Mouse (Mus musculus): ENCODE measurements around the gene Golt1a.
A peak's percentile ranks its signal among the peaks of the same experiment; 100 is the strongest.

Gene Golt1a

GRCm38 (mm10) chr1:133309652-133310267 lies at the start of gene Golt1a:
Gene Golt1a, plus strand, starts transcription at chr1:133309800.
- peak; percentile 72 to 84 for DNase-seq

- no peak for DNase-seq
Observed at GRCm38 (mm10) chr1:133262628-133263027, 47.0 kb upstream of the Golt1a start.

- DNase-seq = no peak
Observed at GRCm38 (mm10) chr1:133263134-133263533, 46.5 kb upstream of the Golt1a start.

- DNase-seq = no peak
Observed at GRCm38 (mm10) chr1:133264367-133264766, 45.2 kb upstream of the Golt1a start.

DNA sequence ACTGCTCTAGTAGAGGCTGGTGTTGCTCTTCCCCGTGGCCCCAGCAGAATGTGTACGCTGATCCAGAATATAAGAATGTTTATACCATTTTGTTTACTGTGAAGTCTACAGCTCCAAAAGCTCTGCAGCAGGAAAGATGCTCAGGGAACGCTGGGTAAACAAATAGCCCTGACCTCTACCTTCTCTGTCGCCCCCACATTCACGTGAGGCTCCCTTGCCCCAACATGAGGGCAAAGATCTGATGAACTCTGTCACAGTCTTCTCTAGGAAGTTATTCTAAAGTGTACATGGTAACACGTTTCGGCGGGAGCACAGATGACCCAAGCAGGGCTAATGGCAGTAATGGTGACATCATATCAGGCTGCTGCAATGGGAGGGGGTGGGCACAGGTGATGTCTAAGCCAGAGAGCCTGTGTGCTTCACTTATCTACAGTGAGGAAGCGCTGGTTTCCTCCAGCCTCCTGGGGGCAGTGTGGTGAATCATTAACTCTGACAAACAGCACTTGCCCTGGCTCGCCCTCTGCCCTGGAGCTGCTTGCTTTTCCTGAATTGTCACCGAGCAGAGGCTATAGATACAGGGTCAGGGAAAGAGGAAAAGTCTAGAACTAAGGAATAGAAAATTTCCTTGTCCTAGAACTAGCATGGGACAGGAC lies 44.4 kb upstream of the Golt1a start:
- peak; percentile 61 to 72 for DNase-seq

DNA sequence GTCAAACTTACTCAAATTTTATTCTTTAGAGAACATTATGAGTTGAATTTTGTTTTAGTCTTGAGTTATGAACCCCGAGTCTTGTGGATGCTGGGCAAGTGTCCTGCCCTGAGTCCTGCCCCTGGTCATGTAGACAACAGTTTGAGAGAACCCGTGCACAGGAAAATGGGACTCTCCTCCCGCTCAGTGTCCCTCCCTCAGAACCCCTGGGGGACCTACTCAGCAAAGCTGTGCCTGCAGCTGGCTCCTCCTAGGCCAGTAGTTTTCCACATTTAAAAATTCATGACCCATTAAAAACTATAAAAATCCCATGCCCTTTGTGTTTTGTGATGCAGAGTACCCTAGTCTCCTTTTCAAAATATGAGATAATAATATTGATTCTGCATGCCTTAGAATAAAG lies 42.5 kb upstream of the Golt1a start:
- no peak for DNase-seq

GRCm38 (mm10) chr1:133267813-133268492 lies 41.6 kb upstream of the Golt1a start:
- DNase-seq = no peak

DNA sequence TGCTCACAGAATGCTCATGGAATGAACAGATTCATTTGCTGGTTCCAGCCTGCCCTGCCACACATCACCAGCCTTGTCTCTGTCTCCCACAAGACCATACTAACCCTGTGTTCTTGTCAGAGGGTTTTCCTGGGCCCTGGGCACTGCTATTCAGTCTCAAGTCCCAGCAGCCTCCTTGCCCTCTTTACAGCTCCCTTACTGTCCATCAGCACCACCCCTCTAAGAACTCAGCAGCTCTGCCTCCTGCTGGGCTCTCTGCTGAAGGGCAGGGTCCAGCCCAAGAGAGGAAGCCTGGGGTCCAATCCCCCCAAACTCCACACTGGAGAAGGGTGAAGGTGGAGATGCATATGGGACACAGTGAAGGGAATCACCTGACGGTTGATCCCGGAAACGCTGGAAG lies 41.1 kb upstream of the Golt1a start:
- no peak for DNase-seq

GRCm38 (mm10) chr1:133270336-133270735 lies 39.3 kb upstream of the Golt1a start:
- no peak for DNase-seq

- DNase-seq = no peak
Observed at GRCm38 (mm10) chr1:133274163-133274562, 35.4 kb upstream of the Golt1a start.

DNA sequence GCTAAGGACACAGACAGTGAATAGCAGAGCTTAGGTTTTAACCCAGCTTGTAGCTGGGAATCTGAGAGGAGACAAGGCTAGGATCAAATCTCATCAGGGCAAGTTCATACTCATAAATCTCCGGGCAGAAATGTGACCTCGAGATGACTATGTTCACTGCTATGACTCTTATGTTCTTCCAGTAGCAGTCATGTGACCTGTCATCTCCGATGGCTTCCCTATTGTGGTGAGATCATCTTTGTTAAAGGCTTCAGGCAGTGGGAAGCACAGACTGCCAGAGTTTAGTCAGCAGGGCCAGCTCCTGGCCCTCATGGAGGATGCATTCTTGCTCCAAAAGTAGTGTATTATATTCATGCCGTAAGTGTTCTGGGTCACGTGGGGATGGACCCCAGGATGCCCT lies 32.6 kb upstream of the Golt1a start:
- no peak for DNase-seq

- DNase-seq = no peak
Observed at GRCm38 (mm10) chr1:133278539-133278938, 31.1 kb upstream of the Golt1a start.

DNA sequence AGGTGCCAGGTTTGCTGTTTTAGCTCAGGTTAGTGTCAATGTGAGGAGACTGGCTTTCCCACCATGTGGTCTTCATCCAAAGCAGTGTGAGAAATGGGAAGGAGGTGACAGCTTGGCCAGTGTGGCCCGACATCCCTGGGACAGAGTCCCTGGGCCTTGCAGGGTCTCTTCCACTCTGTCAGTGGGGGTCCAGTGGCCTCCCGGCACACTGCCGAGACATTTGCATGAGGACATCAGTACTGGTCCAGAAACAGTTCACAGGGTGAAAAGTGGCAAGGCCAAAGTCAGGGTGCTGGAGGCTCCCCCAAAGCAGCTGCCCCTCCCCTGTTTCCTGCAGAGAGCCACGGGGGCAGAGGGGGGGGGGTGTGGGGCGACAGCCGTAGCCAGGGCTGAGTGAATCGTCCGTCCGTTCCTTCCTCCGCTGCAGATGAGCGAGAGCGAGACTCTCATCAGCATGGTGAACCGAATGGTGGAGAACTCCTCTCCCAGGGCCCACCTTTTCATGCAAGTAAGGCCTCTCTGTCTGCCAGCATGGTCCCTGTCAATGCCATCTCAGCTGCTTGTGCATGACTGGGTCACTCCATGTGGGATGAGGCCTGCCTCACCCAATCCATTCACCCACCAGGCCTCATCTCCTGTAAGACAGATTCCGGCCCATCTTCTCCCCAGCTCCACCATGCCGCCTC lies 30.5 kb upstream of the Golt1a start:
- no peak for DNase-seq

DNA sequence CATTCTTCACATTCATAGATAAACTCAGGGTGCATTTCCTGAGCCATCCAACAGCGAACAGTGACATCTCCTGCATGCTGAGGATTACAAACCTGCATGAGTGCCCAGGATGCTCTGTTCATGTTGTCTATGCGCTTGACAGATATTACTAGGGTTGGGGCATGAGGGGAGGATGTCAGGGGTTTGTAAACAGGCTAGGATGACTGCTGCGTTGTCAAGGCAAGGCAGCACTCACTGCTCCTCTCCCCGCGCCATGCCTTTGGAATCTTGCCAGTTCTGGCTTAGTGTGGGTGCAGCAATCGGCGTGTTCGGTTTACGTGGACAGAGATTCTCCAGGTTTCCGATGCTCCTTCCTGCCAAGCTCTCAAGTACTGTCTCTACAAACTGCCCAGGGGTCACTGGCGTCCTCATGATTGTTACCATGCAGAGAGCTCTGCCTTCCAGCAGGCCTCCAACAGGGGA lies 29.9 kb upstream of the Golt1a start:
- no peak for DNase-seq

DNA sequence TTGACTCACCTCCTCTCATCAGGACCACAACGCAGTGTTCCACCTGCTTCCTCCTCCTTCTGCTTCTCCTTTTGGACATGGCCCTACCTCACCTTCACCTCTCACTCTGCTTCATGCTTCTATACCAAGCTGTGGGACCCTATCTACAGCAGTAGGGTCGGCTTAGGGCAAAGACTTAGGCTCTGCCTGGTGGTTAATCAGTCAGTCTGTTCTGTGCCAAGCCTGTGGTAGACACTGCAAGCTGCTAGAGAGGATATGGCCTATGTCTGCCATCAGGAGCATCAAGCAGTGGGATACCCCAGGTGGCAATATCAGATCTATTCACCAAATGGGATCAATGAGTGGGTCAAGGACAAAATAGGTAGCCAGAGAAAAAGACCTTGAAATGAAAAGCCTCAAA lies 29.1 kb upstream of the Golt1a start:
- DNase-seq = no peak

DNA sequence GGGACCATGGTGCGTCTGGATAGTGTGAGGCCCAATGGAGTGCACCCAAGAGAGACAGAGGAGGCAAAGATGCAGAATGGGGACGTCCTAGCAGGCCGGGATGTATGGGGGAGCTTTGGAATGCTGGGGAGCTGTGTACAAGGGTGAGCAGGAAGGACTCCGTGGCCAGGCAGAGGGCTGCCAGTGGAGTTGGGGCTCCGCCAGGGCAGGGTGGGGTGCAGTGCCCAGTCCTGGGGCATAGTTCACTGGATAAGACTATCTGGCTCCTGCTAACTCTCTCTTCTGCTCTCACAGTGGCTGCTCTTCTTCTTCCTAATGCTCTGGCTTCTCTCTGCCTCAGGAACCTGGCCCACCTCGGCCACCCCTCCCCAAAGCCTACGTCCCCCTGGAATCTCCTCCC lies 23.7 kb upstream of the Golt1a start:
- no peak for DNase-seq

DNA sequence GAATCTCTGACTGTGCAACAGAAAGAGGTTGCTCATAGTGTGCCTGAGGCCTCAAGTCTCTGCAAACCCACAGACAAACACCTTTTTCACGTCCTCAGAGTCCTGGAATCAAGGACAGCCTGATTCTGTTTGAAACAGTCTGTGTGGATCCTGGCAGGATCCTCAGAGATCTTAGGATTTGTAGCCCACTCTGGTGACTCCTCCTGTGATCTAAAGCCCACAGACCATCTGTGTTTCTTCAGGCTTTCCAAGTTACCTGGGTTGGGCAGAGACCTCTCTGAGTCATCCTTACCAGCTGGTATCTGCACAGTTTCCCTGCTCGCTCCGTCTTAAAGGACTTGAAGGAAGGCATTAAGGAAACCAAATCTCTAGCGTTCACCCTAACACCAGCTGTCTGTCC lies 22.5 kb upstream of the Golt1a start:
- DNase-seq = no peak

GRCm38 (mm10) chr1:133287880-133288279 lies 21.7 kb upstream of the Golt1a start:
- no peak for DNase-seq

DNA sequence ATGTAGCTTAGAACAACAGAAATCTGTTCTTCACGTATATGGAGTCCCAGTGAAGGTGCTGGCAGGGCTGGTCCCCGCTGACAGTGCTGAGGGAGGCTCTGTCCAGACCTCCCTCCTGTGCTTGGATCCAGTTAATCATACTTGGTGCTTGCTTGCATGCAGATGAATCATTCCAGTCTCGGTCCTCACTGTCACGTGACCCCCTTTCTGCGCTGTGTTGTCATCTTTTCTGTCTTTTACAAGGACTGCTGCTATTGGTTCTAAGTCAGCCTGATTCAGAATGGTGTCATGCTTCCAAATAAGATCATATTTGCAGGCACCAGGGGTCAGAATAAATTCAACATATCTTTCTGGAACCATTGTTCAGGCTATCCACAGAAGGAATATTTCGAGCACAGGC lies 17.7 kb upstream of the Golt1a start:
- DNase-seq = no peak

GRCm38 (mm10) chr1:133292608-133293007 lies 17.0 kb upstream of the Golt1a start:
- DNase-seq = no peak

- no peak for DNase-seq
Observed at GRCm38 (mm10) chr1:133296376-133296775, 13.2 kb upstream of the Golt1a start.

GRCm38 (mm10) chr1:133298816-133299215 lies 10.8 kb upstream of the Golt1a start:
- DNase-seq = no peak

- DNase-seq = peak; percentile 56 to 66
Observed at GRCm38 (mm10) chr1:133302540-133302939, 7.1 kb upstream of the Golt1a start.

GRCm38 (mm10) chr1:133306842-133307241 lies 2.8 kb upstream of the Golt1a start:
- DNase-seq = peak; percentile 91 to 92

Data from kidney, postnatal 4 days (tissue).